Mouse (Mus musculus) heart, embryonic 11.5 days (tissue): Measurements from ENCODE around the gene Ms4a12. TPM values are rescaled to one million over a fixed set of nuclear protein-coding genes. Genes with fewer than 3 reads are reported as not detected.
"Not testable (repeated sequence)": the region's sequence is repeated elsewhere in the genome, so short reads cannot be mapped to it uniquely, and the experiment has no call there.

ENCODE experiments used
- ATAC-seq: fragments of 200-750 bp; cut with Nextera tagmentation; replicated peaks from 2 replicates; pipeline ENCODE4 v1.8.0; 2017; ENCODE audit warnings: moderate library complexity; ENCODE audit not compliant: insufficient number of reproducible peaks, low FRiP score, low TSS enrichment
- H3K27ac ChIP-seq: fragments of 300-500 bp; sonication (generic); 2 replicates; pipeline ENCODE4 v1.5.1; 2014; ENCODE audit warnings: mild to moderate bottlenecking, low read depth, low read length
- H3K27me3 ChIP-seq: fragments of 300-500 bp; sonication (generic); 2 replicates; pipeline ENCODE4 v1.6.1; 2014; ENCODE audit warnings: mild to moderate bottlenecking, low read length, mixed read lengths; ENCODE audit not compliant: control insufficient read depth, insufficient read depth
- H3K36me3 ChIP-seq: fragments of 300-500 bp; sonication (generic); 2 replicates; pipeline ENCODE4 v1.6.1; 2014; ENCODE audit warnings: mild to moderate bottlenecking, low read length, moderate library complexity, mixed read lengths; ENCODE audit not compliant: control insufficient read depth, insufficient read depth
- H3K4me1 ChIP-seq: fragments of 300-500 bp; sonication (generic); 2 replicates; pipeline ENCODE4 v1.6.1; 2014; ENCODE audit warnings: low read length; ENCODE audit not compliant: control insufficient read depth, insufficient read depth
- H3K4me2 ChIP-seq: fragments of 300-500 bp; sonication (generic); 2 replicates; pipeline ENCODE4 v1.6.1; 2014; ENCODE audit warnings: mild to moderate bottlenecking, moderate library complexity
- H3K4me3 ChIP-seq: fragments of 300-500 bp; sonication (generic); 2 replicates; pipeline ENCODE4 v1.5.1; 2014; ENCODE audit warnings: low read depth, low read length
- H3K9ac ChIP-seq: fragments of 300-500 bp; sonication (generic); 2 replicates; pipeline ENCODE4 v1.6.1; 2014; ENCODE audit warnings: mild to moderate bottlenecking, low read depth, low read length, moderate library complexity
- H3K9me3 ChIP-seq: fragments of 300-500 bp; sonication (generic); replicated peaks from 2 replicates; pipeline ENCODE4 v1.6.1; 2016; ENCODE audit warnings: low read length; ENCODE audit not compliant: control insufficient read depth
- WGBS: fragments of 180-500 bp; shearing (Covaris S2); extraction: QIAGEN DNeasy Blood & Tissue Kit; methylation state at CpG from one replicate; pipeline ENCODE4 v1.1.7; 2014; ENCODE audit not compliant: insufficient replicate concordance; 5-methylcytosine and 5-hydroxymethylcytosine counted together
- polyA plus RNA-seq: library from polyadenylated mRNA; unstranded; fragments of >200 nt; fragmentation: Nextera tagmentation; extraction: Ambion mirVana; gene quantifications from 2 replicates; pipeline ENCODE4 v1.2.1, GENCODE M21; 2014

Ms4a12 gene
- not detected in 2 replicates for polyA plus RNA-seq

DNA sequence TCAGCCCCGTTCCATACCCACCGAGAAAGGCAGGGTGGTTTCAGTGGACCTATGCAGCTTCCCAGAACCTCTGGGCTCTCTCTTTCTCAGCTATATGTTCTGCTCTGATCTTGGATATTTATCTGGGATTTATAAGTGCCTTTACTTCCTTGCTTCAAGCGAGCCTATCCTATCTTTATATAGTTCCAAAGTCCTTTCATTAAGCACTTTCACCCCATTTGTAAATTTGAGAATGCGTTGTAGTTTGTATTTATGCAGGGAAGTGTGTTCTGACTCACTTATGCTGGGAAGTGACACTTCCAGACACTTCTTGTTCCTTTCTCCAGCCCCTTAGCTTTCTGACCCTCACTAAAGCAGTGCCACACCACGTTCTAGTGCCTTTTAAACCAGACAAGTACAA, at the start of gene Ms4a12:
TSS of gene Ms4a12 (minus strand) at position 101 of the 400 bp plus-strand sequence.
- H3K9me3 ChIP-seq = no peaks in the 10 kb centered on the region
- H3K27ac ChIP-seq = no peak within 1 kb of the TSS
- H3K4me1 ChIP-seq = no peaks in the 10 kb centered on the region
- H3K36me3 ChIP-seq = no peaks in the 10 kb centered on the region
- ATAC-seq = no peak
- H3K4me3 ChIP-seq = no peak within 1 kb of the TSS
- no peak within 1 kb of the TSS for H3K9ac ChIP-seq
- no peaks in the 10 kb centered on the region for H3K27me3 ChIP-seq
- no peak within 1 kb of the TSS for H3K4me2 ChIP-seq
- 68% methylated on average over 5 of the region's 5 CpGs for WGBS

DNA sequence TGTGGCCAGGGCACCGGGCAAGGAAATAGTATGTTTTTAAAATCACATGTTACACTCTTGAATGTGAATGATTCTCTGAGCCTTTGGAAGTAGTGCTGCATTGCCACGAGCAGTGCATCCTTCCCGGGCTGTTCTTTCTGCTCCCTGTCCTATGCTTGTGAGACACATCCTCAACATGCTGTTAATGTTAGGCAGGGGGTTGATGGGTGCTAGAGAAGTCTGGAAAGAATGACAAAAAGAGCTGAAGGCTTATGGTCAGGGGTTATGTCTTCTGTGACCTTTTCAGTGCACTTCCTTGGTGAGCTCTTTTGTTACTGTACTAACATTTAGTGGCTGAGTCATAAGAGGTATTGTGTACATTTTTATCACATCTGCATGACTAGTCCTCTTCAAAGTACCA, 48.0 kb upstream of the Ms4a12 start:
- H3K4me3 ChIP-seq = no peak overlapping the region
- WGBS = 88% methylated on average over 3 of the region's 3 CpGs
- H3K9ac ChIP-seq = no peak overlapping the region
- no peak overlapping the region for H3K27ac ChIP-seq
- no peaks in the 10 kb centered on the region for H3K9me3 ChIP-seq
- no peak for ATAC-seq
- no peak overlapping the region for H3K4me2 ChIP-seq
- H3K4me1 ChIP-seq = no peaks in the 10 kb centered on the region
- no peaks in the 10 kb centered on the region for H3K27me3 ChIP-seq
- H3K36me3 ChIP-seq = no peaks in the 10 kb centered on the region

DNA sequence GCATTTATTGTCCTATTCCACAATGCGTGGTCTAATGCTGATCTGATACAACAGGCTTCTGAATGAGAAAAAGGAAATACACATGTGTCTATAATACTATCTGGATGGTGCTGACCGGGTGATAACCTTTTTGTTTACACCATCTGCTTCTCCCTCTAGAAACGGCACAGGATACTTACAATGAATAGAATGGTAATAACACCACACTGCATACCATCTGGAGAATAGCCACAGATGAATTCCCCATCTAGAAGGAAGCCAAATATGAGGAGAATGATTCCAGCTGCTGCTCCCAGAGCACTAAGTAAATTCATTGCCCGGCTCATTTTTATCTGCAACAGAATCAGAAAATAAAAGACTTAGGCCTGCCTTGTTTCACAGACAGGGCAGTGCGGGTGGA, 44.2 kb upstream of the Ms4a12 start:
- no peaks in the 10 kb centered on the region for H3K27me3 ChIP-seq
- 61% methylated on average over 5 of the region's 5 CpGs for WGBS
- H3K9me3 ChIP-seq = no peaks in the 10 kb centered on the region
- no peaks in the 10 kb centered on the region for H3K4me1 ChIP-seq
- H3K9ac ChIP-seq = no peak overlapping the region
- no peaks in the 10 kb centered on the region for H3K36me3 ChIP-seq
- no peak for ATAC-seq
- H3K4me2 ChIP-seq = no peak overlapping the region
- H3K27ac ChIP-seq = no peak overlapping the region
- no peak overlapping the region for H3K4me3 ChIP-seq

DNA sequence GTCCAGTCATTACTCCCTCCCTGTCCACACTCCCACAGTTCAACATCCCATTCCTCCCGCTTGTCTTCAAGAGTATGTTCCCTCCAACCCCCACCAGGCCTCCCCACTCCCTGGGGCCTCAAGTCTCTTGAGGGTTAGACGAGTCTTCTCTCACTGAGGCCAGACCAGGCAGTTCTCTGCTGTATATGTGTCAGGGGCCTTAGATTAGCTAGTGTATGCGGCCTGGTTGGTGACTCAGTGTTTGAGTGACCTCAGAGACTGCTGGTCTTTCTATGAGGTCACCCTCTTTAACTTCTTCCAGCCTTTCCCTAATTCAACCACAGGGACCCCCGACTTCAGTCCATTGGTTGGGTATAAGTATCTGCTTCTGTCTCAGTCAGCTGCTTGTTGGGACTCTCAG, 34.7 kb upstream of the Ms4a12 start:
- no peaks in the 10 kb centered on the region for H3K9me3 ChIP-seq
- WGBS = 67% methylated on average over 4 of the region's 4 CpGs
- ATAC-seq = no peak

DNA sequence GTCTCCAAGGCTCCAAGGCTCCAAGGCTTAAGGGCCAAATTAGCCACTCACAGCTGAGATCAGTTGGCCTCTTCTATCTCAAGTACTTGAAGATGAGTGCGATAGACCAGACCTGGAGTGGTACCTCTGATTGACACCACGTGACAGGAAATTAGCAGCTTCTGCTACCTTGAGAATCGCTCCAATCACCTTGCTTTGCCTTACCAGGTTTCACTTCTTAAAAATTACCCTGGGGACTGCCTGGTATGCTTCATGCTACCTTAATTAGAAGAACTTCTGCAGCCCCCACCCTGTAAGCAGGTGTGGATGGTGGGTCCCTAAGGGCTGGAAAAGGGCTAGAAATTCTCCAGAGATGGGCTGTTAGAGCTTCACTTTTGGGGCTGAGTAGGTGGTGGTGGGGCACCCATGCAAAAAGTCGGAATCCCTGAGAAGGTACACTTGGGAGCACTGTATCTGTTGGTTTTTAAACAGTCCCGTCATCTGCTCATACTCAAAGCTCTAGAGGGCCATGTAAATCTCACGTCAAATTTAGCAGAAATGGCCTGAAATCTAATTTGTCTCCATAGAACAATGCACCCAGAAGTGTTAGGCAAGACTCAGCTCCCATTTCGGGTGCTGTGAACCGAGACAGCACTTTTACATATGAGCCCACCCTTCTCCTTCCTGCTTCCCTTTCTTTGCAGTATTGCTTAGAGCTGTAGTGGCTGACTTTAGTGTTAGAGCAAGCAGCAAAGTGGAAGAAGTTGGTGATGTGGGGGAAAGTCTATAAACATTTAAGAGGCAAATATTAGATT, 34.0 kb upstream of the Ms4a12 start, which contains the start of gene Ms4a1:
TSS of gene Ms4a1 (minus strand) at position 190 of the 794 bp plus-strand sequence.
- Histone ChIP-seq H3K27ac (no peak within 1 kb of the TSS), H3K36me3 (no peaks in the 10 kb centered on the region), H3K9ac (no peak within 1 kb of the TSS), H3K27me3 (no peaks in the 10 kb centered on the region), H3K4me3 (no peak within 1 kb of the TSS), H3K9me3 (no peaks in the 10 kb centered on the region), H3K4me2 (no peak within 1 kb of the TSS), H3K4me1 (no peaks in the 10 kb centered on the region)
- 73% methylated on average over 8 of the region's 8 CpGs for WGBS
- no peak for ATAC-seq

More for the DNA sequence above, 34.7 kb upstream of the Ms4a12 start:
- Histone ChIP-seq H3K4me2 (no peak overlapping the region), H3K9ac (no peak overlapping the region), H3K27ac (no peak overlapping the region), H3K4me1 (no peaks in the 10 kb centered on the region), H3K36me3 (no peaks in the 10 kb centered on the region), H3K4me3 (no peak overlapping the region), H3K27me3 (no peaks in the 10 kb centered on the region)

DNA sequence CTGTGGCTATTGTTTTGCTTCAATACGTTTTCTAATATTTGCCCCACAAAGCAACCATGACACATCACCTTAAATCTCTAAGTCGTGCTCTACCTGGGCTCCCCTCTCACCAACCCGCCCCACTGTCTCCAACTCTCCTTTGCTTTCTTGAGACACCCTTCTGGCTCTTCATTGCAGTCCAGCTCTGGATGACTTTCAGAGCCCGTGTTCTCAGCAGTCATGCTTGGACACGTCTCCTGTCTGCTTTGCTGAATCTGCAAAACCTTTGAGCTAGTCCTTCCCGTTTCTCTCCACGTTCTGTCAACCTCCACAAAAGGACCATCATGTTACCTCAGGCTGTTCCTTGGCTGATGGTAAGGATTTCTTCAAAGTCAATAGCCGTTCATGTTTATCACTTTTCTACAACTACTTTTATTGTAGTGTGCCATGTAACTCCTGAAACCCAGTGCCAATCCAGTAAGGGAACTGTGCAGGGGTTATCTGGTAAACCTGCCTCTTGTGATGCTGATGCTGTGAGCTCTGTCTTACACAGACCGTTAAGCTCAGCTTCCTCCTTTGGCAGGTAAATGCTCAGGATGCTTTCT, 32.4 kb upstream of the Ms4a12 start:
- no peaks in the 10 kb centered on the region for H3K27me3 ChIP-seq
- H3K27ac ChIP-seq = no peak overlapping the region
- H3K36me3 ChIP-seq = no peaks in the 10 kb centered on the region
- no peak overlapping the region for H3K4me2 ChIP-seq
- WGBS = 78% methylated on average over 9 of the region's 9 CpGs
- no peak for ATAC-seq
- H3K4me3 ChIP-seq = no peak overlapping the region
- no peaks in the 10 kb centered on the region for H3K9me3 ChIP-seq
- H3K9ac ChIP-seq = no peak overlapping the region
- no peaks in the 10 kb centered on the region for H3K4me1 ChIP-seq

DNA sequence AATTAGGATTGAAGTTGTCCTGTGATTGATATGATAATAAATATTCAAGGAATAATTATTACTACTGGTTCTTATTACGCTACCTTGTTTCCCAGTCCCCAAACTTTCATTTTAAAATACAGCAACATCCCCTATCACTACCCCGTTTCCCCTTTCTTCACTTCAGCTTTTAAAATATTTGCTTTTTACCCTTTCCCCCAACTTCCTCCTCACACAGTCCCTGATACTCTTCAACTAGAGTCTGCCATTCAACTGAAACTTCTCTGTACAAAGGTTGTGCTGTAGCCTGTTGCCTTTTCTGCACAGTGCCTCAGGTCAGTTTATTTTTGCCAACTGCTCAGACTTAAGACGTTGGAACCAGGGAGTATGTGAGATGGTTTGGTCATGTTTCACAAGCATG, 31.3 kb upstream of the Ms4a12 start:
- Histone ChIP-seq H3K9me3 (no peaks in the 10 kb centered on the region), H3K4me3 (no peak overlapping the region), H3K36me3 (no peaks in the 10 kb centered on the region), H3K27ac (no peak overlapping the region), H3K4me2 (no peak overlapping the region), H3K27me3 (no peaks in the 10 kb centered on the region), H3K9ac (no peak overlapping the region), H3K4me1 (no peaks in the 10 kb centered on the region)
- WGBS = 76% methylated on average over 3 of the region's 3 CpGs
- no peak for ATAC-seq

DNA sequence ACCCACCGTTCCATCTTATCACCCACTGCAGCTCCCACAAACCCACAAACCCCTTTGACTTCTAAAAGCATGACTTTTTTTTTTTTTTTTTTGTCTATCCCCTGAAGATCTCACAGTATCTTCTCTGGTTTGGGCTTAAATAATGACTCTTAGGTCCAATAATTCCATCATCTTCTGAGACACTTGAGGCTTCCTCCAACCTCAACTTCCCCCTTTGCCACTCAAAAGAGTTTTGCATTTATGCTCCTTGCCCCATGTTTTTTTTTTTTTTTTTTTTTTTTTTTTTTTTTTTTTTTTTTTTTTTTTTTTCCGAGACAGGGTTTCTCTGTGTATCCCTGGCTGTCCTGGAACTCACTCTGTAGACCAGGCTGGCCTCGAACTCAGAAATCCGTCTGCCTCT, 30.7 kb upstream of the Ms4a12 start:
- H3K9me3 ChIP-seq, H3K27ac ChIP-seq, H3K4me3 ChIP-seq, ATAC-seq, H3K9ac ChIP-seq, H3K36me3 ChIP-seq, H3K4me1 ChIP-seq, H3K4me2 ChIP-seq, H3K27me3 ChIP-seq: not testable (repeated sequence)
- 55% methylated on average over 4 of the region's 4 CpGs for WGBS

DNA sequence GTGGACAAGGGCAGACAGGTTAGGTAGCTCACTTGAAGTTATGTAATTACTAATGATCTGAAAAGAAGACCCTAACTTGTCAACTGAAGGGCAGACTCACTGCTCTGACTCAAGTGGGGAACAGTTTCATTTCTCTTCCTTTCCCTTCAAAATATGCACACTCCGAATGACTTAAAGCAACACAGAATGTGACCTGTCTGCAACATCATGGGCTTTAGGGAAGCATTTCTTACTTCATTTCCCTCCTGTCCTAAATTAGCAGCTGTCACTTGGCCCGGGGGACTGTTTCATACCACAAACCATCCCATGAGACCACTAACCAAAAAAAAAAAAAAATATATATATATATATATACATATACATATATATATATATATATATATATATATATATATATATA, 29.3 kb upstream of the Ms4a12 start:
- H3K9ac ChIP-seq = no peak overlapping the region
- no peaks in the 10 kb centered on the region for H3K27me3 ChIP-seq
- H3K4me2 ChIP-seq = no peak overlapping the region
- no peak overlapping the region for H3K27ac ChIP-seq
- no peak for ATAC-seq
- no peaks in the 10 kb centered on the region for H3K4me1 ChIP-seq
- H3K9me3 ChIP-seq = no peaks in the 10 kb centered on the region
- H3K4me3 ChIP-seq = no peak overlapping the region
- no peaks in the 10 kb centered on the region for H3K36me3 ChIP-seq
- WGBS = 85% methylated on average over 2 of the region's 2 CpGs
